Mouse (Mus musculus): ENCODE results near the gene G3bp1.

The G3bp1 gene

DNA sequence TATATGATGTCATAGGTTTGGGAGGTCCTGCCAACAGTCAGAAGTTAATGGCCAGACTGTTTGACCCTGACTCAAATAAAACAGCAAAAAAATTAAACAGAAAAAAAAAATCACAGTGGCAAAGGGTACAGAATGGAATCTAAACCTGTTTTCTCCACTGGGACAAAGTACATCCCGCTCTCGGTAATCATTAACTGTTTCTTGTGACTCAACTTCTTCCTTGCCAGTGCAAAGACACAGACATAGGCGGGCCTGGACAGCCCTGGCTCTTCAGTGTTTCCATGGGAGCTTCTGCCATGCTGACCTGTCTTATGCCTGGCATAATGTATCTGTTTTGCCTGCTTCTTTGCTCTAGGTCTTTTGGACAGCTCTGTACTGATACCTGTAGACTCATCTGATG is 4.3 kb upstream of the G3bp1 start:
- no peak for DNase-seq

DNA sequence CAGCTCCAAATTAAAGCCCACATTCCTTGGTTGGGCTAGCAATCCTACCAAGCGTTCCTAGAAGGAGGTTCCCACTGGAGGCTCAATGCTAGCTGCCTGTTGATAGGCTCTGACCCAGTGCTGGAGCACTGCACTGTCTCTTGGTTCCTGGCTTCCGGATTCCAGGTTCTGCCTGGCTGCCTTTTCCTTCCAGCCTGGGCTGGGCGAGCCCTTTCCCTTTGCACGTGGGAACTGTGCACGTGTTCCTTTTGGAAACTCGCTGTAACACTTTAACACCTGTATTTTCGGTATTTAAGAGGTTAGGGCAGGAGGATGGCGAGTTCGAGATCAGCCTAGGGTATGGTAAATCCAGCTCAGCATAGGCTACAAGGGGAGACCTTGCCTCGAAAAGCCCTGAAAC is 1.5 kb upstream of the G3bp1 start:
- no peak for DNase-seq

DNA sequence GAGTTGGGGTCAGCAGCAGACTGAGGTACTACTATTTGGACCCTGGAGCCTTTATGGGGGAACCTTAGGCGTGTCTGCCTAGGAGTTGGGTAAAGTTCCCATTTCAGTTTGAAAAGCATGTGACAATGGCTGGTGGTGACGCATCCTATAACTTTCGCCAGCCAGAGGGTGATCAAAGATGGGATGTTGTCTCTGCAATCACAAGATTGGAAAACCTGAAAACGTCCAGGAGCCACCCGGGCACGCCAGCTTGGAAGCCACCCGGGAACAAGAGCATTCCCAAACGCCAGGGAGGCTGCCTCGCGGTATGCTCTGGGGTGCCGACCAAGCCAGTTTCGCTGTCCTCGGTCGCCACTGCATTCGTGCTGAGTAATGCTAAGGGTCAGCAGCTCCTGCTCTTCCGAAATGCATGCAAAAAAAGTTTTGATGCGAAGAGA is 856 bp upstream of the G3bp1 start:
- DNase-seq: no peak

DNA sequence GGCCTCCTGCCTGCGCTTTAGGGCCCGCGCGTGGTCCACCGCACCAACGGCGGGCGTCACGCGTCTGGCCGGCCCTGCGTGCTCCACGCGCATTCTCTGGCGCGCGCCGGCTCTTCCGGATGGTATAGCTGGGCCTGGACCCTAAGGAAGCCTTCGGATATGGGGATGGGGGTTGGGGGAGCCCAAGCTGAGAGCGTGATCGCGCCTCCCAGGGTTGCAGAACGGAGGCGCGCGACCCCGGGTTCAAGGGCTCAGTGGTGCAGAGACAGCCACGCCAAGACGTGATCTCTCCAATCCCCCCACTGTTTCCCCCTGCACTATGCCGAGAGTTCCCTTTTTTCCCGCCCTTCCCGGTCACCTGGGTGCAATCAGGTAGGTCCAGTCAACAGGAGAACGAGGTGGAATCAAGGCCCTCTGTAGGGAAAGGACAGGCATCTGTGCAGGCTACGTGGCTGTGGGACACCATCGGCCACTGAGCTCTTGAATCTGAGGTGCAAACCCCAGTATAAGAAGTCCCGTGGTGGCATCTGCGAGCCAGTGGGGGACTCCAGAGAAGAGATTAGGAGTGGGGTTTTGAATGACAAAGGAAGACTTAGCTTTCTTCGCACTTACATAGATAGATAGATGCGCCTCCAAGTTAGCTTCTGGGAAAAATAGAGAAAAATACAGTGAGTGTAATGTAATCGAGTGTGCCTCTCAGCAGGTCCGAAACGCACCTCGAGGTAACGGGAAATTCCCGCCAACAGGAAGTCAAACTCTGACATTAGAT is 622 bp downstream of the G3bp1 start:
- peak in 1 of 2 experiments; percentile 62 for DNase-seq

DNA sequence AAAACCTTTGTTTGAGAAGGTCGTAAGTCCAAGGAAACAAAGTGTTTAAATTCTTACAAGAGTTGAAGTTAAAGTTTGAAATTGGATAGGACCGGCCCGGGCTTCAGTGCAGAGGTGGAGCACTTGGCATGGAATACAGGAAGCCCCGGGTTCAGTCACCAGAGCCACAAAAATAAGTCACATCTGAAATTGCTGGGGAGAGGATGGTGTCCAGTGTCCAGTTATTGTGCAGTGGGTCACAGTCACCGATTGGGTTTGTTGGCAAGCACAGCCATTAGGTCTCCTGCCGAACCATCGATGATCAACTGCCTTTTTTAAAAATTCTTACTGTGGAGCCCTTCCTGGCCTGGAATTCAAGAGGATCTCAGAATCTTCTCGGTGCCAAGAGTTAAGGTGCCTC is 1.3 kb downstream of the G3bp1 start:
- DNase-seq: no peak

DNA sequence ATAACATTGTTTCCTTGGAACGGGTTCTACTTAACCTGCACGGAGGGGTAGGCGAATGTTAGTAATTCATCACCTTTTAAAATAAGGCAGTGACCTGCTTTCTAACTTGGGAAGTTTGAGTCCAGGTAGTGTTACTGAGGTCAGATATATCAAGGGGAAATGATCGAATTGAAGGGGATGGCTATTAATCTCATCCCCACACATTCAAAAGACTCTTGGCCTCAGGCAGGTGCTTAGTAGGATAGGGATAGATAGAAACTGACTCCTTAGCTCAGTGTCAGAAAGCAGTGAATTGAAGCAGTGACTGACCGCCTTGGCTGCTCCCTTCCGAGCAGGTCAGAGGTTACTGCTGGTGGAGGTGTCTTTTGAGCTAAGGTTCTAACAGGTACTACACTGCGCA is 2.0 kb downstream of the G3bp1 start:
- DNase-seq: no peak

DNA sequence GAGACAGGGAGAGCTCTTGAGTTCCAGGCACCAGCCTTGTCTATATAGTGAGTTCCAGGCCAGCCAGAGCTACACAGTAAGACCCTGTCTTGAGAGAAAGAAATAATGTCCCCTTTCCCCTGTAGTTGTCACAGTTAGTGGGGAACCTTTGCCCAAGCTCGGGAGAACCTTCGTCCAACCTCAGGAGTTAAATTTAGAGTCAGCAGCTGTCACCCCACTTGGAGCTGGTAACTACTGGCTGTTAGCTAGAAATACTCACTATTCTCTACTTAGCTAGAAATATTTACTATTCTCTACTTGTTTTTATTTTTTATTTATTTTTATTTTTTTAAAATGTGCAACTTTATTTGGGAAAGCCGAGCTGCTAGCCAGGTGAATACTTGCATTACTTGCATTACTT is 3.7 kb downstream of the G3bp1 start:
- DNase-seq: no peak

DNA sequence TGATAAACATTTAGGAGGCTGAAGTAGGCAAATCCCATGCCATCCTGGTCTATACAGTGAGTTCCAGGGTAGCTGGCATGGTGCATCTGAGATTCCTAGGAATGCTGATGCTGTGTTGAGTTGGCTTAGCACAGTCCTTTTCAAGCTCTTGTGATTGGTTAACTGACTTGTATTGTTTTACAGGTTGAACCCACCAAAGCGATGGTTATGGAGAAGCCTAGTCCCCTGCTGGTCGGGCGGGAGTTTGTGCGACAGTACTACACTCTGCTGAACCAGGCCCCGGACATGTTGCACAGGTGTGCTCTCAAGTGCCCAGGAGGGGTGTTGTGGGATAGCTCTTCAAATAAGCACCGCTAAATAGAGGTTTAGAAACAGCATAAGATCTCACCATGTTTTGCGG is 16.0 kb downstream of the G3bp1 start:
- no peak for DNase-seq

DNA sequence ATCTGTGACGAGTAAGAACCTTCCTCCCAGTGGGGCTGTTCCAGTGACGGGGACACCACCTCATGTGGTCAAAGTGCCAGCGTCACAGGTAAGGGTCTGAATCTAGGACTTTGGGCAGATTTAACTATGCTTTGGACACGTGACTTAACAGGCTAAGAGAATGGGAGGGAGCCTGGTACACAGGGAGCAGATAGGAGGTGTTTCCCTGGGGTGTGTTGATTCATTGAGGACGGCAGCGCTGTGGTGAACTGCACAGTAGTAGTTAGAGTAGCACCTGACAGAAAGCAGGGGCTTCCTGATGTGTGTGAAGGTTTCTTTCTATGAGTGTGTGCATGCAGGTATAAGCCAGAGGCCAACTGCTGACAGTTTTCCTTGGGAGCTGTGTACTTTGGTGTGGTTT is 26.7 kb downstream of the G3bp1 start:
- DNase-seq: no peak

DNA sequence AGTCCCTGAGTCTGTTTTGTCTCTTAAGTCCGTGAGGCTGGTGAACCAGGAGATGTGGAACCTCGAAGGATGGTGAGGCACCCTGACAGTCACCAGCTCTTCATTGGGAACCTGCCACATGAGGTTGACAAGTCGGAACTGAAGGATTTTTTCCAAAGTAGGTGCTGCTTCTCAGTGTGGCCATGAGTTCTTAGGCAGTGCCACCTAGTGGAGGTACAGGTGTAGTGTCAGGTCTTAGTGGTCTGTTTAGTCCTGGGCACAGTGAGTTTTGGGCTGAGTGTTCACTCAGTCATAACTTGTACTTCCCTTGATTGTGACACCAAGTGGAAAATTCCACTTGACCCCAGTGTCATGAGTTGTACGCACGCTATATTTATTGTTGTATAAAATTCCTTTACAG is 28.4 kb downstream of the G3bp1 start:
- peak; percentile 58 to 63 for DNase-seq

DNA sequence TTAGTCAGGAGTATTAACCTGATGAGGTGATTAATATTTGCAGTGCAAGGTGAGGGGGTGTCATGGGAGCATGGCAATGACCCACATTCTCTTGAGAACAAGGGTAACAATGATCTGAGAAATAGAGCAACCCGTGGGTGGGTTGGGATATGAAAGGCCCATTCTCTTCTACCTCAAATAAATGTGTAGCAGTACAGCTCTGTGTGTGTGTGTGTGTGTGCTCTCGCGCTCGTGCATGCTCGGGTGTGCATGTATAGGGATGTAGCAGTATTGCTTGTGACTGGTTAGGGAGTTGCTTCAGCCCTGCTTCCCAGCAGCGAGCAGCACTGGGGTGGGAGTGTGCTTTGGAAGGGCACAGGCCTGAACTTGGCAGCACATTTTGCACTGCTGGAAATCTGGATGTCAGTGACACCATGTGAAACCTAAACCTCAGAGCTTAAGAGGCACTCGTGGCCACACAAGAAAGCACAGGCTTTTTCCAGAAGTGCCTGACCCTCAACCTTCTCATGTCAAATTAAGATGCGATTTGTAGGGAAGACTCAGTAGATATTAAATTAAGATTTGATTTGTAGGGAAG is 32.6 kb downstream of the G3bp1 start:
- DNase-seq: no peak

DNA sequence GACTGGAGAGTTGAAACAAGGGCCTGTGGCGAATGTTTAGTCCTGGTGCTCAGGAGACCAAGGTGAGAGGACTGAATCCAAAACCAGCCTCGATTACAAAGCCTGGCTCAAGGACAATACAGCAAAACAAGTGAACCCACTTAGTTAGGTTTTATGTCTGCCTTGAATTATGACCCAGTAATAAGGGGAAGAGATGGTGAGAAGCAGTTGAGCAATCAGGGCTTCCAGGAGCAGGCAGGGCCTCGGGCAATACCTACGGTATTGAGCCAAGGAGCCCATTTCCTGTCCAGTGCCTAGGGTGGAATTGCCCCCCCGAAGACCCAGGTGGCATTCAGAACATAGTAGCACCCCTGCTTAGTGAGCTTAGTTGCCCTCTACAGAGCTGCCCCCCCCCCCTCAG is 33.4 kb downstream of the G3bp1 start:
- no peak for DNase-seq

DNA sequence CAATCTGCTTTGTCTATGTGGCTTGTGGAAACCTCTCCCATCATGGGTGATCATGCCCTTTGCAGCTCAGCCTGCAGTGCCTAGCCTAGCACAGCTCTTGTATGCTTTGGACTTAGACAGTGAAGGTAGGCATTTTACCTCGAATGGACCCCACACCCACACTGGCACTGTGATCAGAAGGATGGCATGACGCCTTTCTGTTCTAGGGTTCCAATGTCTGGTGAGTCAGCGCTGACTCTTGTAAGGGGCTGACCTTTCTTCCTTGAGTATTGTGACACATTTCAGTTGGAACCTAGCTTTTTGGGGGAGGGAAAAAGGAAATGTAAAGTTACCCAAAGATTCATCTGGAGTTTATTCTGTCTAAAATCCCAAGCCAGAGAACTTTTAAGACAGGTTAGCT is 36.0 kb downstream of the G3bp1 start:
- no peak for DNase-seq

DNA sequence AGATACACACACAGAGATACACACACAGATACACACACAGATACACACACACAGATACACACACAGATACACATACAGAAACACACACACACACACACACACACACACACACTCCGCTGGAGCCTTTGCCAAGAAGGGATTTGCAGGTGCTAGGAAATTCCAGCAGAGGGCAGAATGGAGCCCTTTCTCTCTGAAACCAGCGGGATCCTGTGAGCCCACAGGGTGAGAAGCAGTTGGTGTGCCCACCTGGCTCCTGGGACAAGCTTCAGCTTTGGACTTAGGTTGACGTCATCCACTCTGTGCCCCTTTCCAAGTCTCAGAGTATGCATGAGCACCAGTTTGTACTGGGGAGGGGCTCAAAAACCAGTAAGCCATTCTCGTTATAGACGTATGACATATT is 41.9 kb downstream of the G3bp1 start:
- peak; percentile 34 to 47 for DNase-seq

DNA sequence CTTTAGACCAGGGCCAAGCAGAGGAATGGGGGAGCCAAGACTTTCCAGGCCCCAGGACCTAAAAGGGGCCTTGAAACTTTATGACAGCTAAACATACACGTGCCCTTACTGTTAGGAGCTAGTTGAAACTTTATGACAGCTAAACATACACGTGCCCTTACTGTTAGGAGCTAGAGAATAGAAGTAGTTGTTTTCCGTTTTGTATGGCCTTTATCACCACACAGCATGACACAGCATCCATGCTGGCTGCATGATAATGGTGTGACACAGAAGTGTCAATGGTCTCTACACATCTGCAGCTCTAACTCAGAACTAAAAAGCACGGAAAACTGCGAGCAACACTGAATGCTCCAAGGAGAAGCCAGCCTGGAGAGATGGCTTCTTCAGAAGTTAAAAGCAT is 48.2 kb downstream of the G3bp1 start:
- no peak for DNase-seq

DNA sequence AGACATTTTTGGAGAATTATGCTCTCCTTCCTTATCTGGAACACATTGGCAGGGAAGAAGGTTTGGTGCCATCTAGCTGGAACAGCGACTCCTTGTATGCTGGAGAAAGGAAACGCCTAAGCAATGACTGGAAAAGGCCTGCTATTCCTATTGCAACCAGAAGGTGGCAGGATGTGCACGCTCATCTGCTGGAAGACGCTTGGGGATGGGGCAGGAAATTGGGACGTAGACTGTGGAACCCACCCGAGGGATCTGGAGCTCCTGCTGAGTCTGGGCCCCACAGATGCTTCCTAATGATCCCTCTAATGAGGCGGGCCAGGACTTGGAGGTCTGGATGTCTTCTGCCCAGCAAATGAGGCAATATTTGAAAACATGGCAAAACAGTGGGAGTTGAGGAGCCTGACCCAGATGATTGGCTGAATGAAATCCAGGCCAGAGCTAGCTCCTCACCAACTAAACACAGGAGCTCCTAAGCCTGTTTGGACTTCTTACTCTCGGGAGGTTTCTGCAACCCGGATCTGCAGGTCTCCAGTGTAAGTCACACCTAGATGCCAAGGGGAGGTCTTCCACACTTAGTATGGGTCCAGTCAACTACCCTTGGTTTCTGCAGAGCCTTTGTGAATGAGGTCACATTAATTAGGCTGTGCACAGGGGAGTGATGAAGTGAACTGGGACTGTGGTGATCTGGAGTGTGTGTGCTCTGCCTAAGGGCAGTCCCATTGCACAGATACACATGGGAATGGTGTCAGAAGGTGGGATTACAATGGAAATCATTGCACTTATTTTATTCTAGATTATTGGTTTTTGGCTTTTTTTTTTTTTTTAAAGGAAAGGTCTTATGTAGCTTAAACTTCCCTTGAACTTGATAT is 49.6 kb downstream of the G3bp1 start:
- DNase-seq: peak; percentile 89 to 91

DNA sequence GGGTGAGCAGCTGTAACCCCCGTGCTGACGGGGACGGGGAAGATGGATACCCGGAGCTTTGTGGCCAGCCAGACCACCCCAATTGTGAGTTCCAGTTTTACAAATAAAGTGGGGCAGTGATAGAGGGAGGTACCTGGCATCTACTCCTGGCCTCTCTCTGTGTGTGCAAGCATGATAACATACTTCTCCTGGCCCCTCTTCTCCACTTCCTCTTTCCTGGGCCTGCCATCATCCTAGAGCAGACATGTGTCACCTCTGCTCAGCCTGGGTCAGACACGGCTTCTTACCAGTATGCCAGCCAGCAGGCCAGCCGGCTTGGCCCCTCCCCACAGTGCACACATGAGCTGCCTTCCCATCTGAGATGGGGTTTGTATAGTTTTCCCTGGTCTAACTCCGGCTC is 61.3 kb downstream of the G3bp1 start:
- no peak for DNase-seq

DNA sequence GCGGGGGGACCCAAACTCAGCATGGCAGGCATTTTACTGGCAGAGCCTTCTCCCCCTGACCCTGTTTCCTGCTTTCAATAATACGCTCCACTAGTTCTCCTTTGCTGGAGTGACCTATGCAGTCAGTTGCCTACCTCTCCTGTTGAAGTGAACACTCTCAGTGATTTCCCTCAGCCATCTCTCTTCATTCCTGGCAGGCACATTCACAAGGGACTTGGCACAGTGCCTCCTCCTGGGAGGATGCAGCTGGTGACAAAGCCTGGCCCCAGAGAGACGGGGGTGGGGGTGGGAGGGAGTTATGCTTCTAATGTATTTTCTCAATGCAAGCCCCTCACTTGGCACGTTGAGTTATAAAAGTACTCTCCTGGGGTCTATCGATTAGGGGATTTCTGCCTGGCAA is 63.9 kb downstream of the G3bp1 start:
- DNase-seq: peak; percentile 91

DNA sequence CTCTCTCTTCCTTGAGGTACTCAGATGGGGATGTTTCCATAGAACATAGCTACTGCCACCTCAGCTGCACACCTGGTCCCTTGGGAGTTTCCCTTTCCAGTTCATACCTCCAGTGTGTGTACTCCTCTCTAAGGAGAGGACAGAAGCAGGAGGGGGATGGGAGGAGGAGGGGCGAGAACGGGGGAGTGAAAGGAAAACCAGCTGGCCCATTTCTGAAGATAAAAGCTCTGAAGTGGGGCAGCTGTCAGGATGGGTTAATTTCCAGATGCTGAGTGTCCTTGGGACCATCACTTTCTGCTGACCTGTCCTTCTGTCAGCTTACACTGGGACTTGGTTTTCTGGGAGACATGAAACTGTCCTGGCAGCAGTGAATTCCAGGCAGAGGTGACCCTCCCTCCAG is 65.3 kb downstream of the G3bp1 start:
- DNase-seq: no peak

DNA sequence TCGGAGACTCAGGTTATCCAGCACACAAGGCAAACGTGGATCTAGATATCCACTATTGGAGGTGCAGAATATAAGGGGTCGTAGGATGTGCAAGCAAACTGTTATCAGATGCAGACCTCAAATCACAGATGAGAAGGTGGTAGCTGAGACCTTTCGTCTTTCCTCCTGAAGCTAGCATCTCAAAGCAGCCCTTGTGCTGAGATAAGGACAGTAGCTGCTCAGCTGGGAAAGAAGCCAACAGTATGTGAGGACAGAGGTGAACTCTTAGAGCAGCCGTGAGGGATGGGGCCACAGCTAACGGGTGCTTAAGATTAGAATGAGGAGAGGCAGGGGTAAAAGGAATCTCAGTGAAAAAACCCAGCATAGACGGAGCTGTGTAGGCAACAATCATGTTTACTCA is 72.6 kb downstream of the G3bp1 start:
- DNase-seq: no peak

DNA sequence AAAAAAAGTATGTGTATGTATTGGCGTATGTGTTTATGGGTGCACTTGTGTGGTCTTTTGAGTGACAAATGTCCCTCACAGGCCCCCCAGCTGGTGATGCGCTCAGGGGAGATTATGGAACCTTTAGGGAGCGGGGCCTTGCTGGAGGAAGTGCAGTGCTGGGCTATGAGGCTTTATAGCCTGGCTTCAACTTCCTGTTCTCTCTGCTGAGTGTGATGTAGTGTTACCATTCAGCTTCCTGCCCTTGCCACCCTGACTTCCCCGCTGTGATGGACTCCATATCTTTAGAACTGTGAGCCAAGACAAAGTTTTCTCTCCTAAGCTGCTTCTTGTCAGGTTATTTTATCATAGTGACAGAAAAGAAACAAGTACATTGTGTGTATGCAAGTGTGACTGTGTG is 73.2 kb downstream of the G3bp1 start:
- no peak for DNase-seq

DNA sequence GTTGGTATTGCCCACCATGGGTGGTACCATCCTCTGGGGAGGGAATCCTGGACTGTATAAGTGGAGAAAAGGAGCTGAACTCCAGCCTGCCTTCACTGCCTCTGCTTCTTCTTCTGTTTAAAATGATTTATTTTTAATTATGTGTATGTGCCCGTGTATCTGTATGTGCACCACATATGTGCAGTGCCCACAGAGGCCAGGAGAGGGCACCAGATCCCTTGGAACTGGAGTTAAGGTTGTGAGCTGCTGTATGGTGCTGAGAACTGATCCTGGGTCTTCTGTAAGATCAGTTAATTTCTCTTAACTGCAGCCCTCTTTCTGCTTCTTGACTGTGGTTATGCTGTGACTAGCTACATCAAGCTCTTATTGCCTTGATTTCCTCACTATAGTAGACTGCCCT is 76.2 kb downstream of the G3bp1 start:
- DNase-seq: no peak
